Mouse (Mus musculus): ENCODE results near the gene Eif3g.

Gene Eif3g

GRCm38 (mm10) chr9:20898511-20899073 is at the start of gene Eif3g:
Gene Eif3g, minus strand, starts transcription at chr9:20898623.
- DNase-seq (ENCODE audit: low read depth, low spot score): peak; percentile 78

GRCm38 (mm10) chr9:20946066-20946880 is 47.9 kb upstream of the Eif3g start:
- DNase-seq (ENCODE audit: low read depth, low spot score): no peak

DNA sequence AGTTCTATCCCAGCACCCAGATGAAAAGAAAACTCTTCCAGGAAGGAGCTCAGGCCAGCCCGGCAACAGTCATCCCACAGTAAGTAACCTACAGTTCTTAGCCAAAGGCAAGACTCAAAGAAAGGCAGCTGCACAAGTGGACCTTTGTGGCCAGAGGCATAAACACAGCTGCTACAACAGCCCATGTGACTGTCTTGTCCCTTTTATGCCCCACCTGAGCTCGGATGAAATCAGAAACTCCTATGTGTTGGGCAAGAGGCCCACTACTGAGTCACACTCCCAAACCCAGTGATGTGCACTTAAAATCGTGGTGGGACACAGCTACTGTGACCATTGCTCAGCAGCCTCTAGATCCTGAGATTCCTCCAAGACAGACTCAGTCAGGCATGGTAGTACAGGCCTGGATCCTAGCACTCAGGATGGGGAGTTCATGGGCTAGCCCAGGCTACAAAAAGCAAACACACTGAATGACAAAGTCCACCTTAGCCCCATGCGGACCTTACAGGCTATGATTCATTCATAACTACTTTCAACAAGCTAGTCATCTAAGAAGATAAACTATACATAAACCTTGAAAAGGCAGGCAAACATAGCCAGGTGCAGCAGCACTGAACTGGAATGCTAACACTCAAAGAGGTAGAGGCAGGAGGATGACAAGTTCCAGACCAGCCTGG is 46.4 kb upstream of the Eif3g start:
- DNase-seq (ENCODE audit: low read depth, low spot score): no peak

DNA sequence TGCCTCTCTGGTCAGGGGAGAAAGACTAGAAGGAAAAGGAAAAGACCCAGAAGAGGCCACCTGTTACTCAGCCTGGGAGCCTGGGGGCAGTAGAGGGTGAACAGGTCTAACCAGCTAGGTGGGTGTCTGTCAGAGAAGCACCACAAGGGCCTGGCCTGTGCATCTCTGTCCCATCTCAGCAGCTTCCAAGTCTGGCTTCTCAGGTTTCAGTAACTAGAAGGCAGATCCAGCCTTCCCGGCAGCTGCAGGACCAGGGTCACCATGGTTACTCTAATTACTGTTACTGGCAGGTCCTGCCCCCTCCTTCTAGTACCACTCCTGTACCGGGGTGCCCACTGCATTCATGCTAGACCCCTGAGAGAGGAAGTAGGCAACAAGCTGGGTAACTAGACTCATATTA is 45.5 kb upstream of the Eif3g start:
- no peak for DNase-seq (ENCODE audit: low read depth, low spot score)

GRCm38 (mm10) chr9:20943396-20943795 is 45.0 kb upstream of the Eif3g start:
- DNase-seq (ENCODE audit: low read depth, low spot score): peak; percentile 19

- no peak for DNase-seq (ENCODE audit: low read depth, low spot score)
Measured at GRCm38 (mm10) chr9:20923258-20923657, 24.8 kb upstream of the Eif3g start.

DNA sequence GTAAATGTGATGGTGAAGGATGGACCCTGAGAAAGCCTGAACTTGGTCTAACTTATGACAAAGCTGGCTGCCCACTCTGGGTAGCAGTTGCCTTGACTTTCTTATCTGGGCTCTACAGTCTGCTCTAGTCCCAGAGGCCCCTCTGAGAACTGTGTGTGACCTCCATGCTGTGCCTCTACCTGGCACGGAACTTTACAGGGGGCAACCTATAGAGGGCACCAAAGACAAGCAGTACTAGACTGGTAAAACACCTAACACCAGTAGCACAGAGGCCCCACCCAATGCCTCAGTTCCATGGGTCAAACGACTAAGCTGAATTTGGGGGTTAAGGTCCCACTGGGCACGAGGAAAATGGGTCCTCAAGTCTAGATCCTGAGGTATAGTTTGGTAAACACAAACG is 17.7 kb upstream of the Eif3g start:
- DNase-seq (ENCODE audit: low read depth, low spot score): no peak

DNA sequence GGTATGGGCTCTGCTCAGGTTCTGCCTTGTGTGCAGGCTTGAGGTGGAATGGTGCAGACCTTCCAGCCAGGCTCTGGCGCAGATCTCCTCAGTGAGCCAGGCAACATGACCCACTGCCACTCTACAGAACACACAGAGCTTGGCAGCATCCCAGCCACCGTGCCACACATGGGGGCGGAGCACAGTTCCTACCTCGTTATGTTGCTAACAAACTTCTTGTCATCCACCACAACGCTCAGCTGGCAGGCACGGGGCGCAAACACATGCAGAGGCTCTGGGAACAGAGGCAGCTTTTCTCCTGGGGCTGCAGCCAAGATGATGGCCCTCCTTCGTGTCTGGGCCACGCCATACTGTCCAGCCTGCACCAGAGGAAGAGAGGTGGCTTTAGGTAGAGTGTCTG is 11.5 kb upstream of the Eif3g start:
- DNase-seq (ENCODE audit: low read depth, low spot score): no peak

DNA sequence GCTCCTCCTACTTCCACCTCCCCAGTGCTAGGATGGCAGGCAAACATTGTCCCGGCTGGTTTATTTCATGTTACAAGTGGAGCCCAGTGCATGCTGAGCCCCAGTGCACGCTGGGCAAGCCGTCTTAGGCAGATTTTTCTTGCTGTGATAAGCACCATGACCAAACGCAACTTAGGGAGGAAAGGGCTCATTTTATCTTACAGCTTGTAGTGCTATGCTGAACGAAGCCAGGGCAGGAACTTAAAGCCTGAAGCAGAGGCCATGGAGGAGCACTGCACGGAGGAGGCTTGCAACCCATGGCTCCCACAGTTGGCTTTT is 3.7 kb upstream of the Eif3g start:
- no peak for DNase-seq (ENCODE audit: low read depth, low spot score)

- no peak for DNase-seq (ENCODE audit: low read depth, low spot score)
Measured at GRCm38 (mm10) chr9:20901466-20902173, 3.2 kb upstream of the Eif3g start.

GRCm38 (mm10) chr9:20897736-20898510 is 500 bp downstream of the Eif3g start:
- DNase-seq (ENCODE audit: low read depth, low spot score): no peak

DNA sequence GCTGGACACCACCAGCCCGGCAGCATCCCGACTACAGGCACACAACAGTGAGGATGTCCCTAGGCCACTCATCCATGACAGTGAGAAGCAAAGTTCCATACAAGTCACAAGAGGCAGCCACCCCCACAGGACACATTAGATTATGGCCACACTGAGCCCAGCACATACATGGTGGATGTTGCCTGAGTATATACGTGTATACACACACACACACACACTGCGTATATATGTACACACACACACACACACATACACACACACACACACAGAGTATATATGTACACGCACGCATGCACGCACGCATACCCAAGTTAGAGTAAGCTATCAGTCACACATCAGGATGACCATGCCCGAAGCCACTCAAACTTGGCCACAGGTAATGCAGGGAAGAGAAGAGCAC is 3.0 kb downstream of the Eif3g start:
- no peak for DNase-seq (ENCODE audit: low read depth, low spot score)

GRCm38 (mm10) chr9:20894629-20895028 is 3.8 kb downstream of the Eif3g start:
- DNase-seq (ENCODE audit: low read depth, low spot score): no peak

GRCm38 (mm10) chr9:20893590-20894343 is 4.7 kb downstream of the Eif3g start:
- no peak for DNase-seq (ENCODE audit: low read depth, low spot score)

DNA sequence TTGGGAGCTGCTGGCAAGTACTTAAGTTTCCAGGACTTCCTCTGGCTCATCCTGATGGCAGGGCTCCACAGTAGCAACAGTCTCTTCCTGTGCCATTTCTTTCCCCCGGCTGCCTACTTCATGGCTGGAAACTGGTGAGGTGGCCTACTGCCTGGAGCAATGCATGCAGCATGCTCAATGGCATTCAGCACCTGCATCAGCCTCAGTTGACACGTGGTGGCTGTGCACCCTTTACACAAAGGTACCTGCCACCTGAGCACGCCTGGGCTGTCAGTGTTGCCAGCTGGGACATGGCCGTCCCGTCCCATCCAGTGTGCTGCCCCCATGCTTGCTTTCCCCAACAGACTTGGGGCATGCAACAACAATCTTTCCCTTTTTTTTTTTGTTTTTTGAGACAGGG is 5.4 kb downstream of the Eif3g start:
- DNase-seq (ENCODE audit: low read depth, low spot score): no peak

- no peak for DNase-seq (ENCODE audit: low read depth, low spot score)
Measured at GRCm38 (mm10) chr9:20892104-20892653, 6.2 kb downstream of the Eif3g start.

DNA sequence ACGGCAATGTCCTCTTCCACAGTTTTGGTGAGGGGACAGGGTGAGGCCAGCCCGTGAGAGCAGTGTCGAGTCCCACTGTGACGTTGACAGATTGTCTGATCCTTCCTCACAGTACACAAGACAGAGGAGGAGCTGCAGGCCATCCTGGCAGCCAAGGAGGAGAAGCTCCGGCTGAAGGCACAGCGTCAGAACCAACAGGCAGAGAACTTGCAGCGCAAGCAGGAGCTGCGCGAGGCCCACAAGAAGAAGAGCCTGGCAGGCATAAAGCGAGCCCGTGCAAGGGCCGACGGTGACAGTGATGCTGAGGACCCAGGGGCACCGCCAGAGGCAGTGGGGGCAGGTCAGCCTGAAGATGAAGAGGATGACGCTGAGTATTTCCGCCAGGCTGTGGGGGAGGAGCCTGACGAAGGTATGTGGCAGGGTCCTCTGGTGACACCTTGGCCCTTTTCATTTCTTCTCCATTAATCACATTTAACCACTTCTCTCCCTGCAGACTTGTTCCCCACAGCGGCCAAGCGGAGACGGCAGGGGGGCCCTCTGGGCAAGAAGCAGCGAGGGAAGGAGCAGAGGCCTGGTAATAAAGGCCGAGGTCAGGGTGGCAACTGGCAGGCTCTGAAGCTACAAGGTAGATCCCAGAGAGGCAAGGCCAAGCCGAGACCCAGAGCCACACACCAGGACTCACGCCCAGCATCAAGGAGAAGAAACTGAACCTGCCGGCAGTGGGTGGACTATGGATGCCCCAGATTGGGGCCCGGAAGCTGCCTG is 6.9 kb downstream of the Eif3g start:
- DNase-seq (ENCODE audit: low read depth, low spot score): no peak

GRCm38 (mm10) chr9:20890411-20890810 is 8.0 kb downstream of the Eif3g start:
- DNase-seq (ENCODE audit: low read depth, low spot score): no peak

GRCm38 (mm10) chr9:20889185-20890141 is 9.0 kb downstream of the Eif3g start:
- DNase-seq (ENCODE audit: low read depth, low spot score): no peak

All from skeletal muscle tissue, adult 2 months (tissue).